Mouse (Mus musculus) left cerebral cortex, adult 8-10 months (tissue): ENCODE results near the gene Clcf1. TPM values are rescaled to one million over a fixed set of nuclear protein-coding genes. Genes with fewer than 3 reads are reported as not detected.
"Not testable (repeated sequence)": the region's sequence is repeated elsewhere in the genome, so short reads cannot be mapped to it uniquely, and the experiment has no call there.

ENCODE experiments used
- DNase-seq, 2 experiments: peaks; one replicate each; pipeline ENCODE4 v3.0.0; 2022; ENCODE audit warnings: low spot score in 2 of 2
- microRNA-seq, 2 experiments: library from miRNA; unstranded; fragments of <30 nt; microRNA quantifications; one replicate each; pipeline ENCODE4 v1.2.0; 2022
- total RNA-seq, 4 experiments: library from RNA; stranded (reverse); gene quantifications; 2 replicates each; pipeline ENCODE4 v1.2.4; 2022

Clcf1 gene
- total RNA-seq, 4 experiments from 2014 or later = 0.65 to 2.4 (median 1.2) TPM

- DNase-seq = no peak
These were observed 33.0 kb downstream of the Clcf1 start for GRCm38 (mm10) chr19:4247010-4247409.

GRCm38 (mm10) chr19:4248683-4249082, 34.6 kb downstream of the Clcf1 start:
- DNase-seq = not testable (repeated sequence)

- no peak for DNase-seq
These were observed 40.2 kb downstream of the Clcf1 start for GRCm38 (mm10) chr19:4254230-4254629.

GRCm38 (mm10) chr19:4255583-4256162, 41.6 kb downstream of the Clcf1 start:
- DNase-seq = no peak

GRCm38 (mm10) chr19:4257216-4257896, 43.3 kb downstream of the Clcf1 start:
- DNase-seq = peak; percentile 87 to 90

- DNase-seq = no peak
These were observed 43.8 kb downstream of the Clcf1 start for GRCm38 (mm10) chr19:4257897-4258252.

- no peak for DNase-seq
These were observed 47.1 kb downstream of the Clcf1 start for GRCm38 (mm10) chr19:4261038-4261698.

GRCm38 (mm10) chr19:4262756-4263155, 48.7 kb downstream of the Clcf1 start:
- DNase-seq = no peak

- no peak for DNase-seq
These were observed 49.7 kb downstream of the Clcf1 start for GRCm38 (mm10) chr19:4263702-4264101.

- DNase-seq = no peak
These were observed 50.2 kb downstream of the Clcf1 start for GRCm38 (mm10) chr19:4264171-4264780.

- no peak for DNase-seq
These were observed 51.9 kb downstream of the Clcf1 start for GRCm38 (mm10) chr19:4265956-4266355.

GRCm38 (mm10) chr19:4268566-4269361, 54.7 kb downstream of the Clcf1 start, which contains the start of gene Ssh3:
Ssh3 (minus strand) TSS chr19:4269180.
- DNase-seq = peak; percentile 51 to 75

- DNase-seq = no peak
These were observed 56.1 kb downstream of the Clcf1 start for GRCm38 (mm10) chr19:4270187-4270586.

- no peak for DNase-seq
These were observed 56.9 kb downstream of the Clcf1 start for GRCm38 (mm10) chr19:4270972-4271371.

Small RNA genes within 50 kb of the gene (microRNA-seq; reads per million reads assigned to microRNA genes)
- gene Gm26115 (0 reads per million in 2 experiments), gene Mir6985 (3.4 to 7.1 reads per million in 2 experiments)

Other genes starting within 250 kb of the Clcf1 start
- gene Aldh3b2, start 241.9 kb upstream of the Clcf1 start, total RNA-seq = 1 to 10 TPM in 1 of 4 experiments, under 1 TPM in 3; 0.80 to 1.3 (median 0.91) TPM
- gene Acy3, start 227.7 kb upstream of the Clcf1 start, total RNA-seq = 1 to 10 TPM; 2.9 to 5.0 (median 4.5) TPM
- gene Tbx10, start 221.5 kb upstream of the Clcf1 start, total RNA-seq = not detected
- 10 to 100 TPM in 1 of 4 experiments, 1 to 10 TPM in 3; 7.4 to 10.5 (median 8.9) TPM for gene Nudt8, start 213.7 kb upstream of the Clcf1 start, total RNA-seq
- 1 to 10 TPM in 2 of 4 experiments, under 1 TPM in 2; 0.76 to 1.3 (median 1.1) TPM for gene Gm49405, start 213.6 kb upstream of the Clcf1 start, total RNA-seq
- 10 to 100 TPM in 1 of 4 experiments, 1 to 10 TPM in 3; 3.9 to 11.7 (median 4.1) TPM for gene Doc2g, start 210.9 kb upstream of the Clcf1 start, total RNA-seq
- gene Ndufv1, start 201.4 kb upstream of the Clcf1 start, total RNA-seq = 100 to 1,000 TPM; 243 to 273 (median 258) TPM
- gene Gstp1, start 176.3 kb upstream of the Clcf1 start, total RNA-seq = 100 to 1,000 TPM; 405 to 436 (median 416) TPM
- 10 to 100 TPM; 43.0 to 73.3 (median 55.7) TPM for gene Gstp2, start 168.2 kb upstream of the Clcf1 start, total RNA-seq
- gene Gstp3, start 154.7 kb upstream of the Clcf1 start, total RNA-seq = not detected
- not detected for gene Cabp2, start 132.7 kb upstream of the Clcf1 start, total RNA-seq
- 10 to 100 TPM; 20.2 to 28.9 (median 23.4) TPM for gene Cdk2ap2, start 117.1 kb upstream of the Clcf1 start, total RNA-seq
- gene Pitpnm1, start 114.2 kb upstream of the Clcf1 start, total RNA-seq = 100 to 1,000 TPM; 199 to 206 (median 205) TPM
- 100 to 1,000 TPM; 120 to 143 (median 134) TPM for gene Aip, start 88.4 kb upstream of the Clcf1 start, total RNA-seq
- under 1 TPM in 1 of 4 experiments, not detected in 3; 0.08 TPM for gene Gpr152, start 74.5 kb upstream of the Clcf1 start, total RNA-seq
- under 1 TPM in 3 of 4 experiments, not detected in 1; 0.17 to 0.37 (median 0.34) TPM for gene Cabp4, start 70.2 kb upstream of the Clcf1 start, total RNA-seq
- gene Coro1b, start 65.6 kb upstream of the Clcf1 start, total RNA-seq = 10 to 100 TPM; 86.9 to 98.0 (median 92.5) TPM
- gene Ptprcap, start 60.6 kb upstream of the Clcf1 start, total RNA-seq = 1 to 10 TPM; 1.6 to 2.2 (median 1.8) TPM
- gene Rps6kb2, start 50.9 kb upstream of the Clcf1 start, total RNA-seq = 10 to 100 TPM; 28.6 to 39.6 (median 34.1) TPM
- gene Carns1, start 38.8 kb upstream of the Clcf1 start, total RNA-seq = 10 to 100 TPM; 12.6 to 15.0 (median 13.4) TPM
- gene Tbc1d10c, start 23.0 kb upstream of the Clcf1 start, total RNA-seq = 1 to 10 TPM; 1.6 to 3.3 (median 2.7) TPM
- gene Ppp1ca, start 22.2 kb upstream of the Clcf1 start, total RNA-seq = 100 to 1,000 TPM; 310 to 356 (median 326) TPM
- gene Rad9a, start 12.6 kb upstream of the Clcf1 start, total RNA-seq = 10 to 100 TPM in 3 of 4 experiments, 1 to 10 TPM in 1; 9.9 to 12.1 (median 11.0) TPM
- not detected for gene AC109138.7, start 119 bp downstream of the Clcf1 start, total RNA-seq
- 10 to 100 TPM; 16.1 to 23.6 (median 22.1) TPM for gene Pold4, start 17.7 kb downstream of the Clcf1 start, total RNA-seq
- gene Ssh3, start 54.9 kb downstream of the Clcf1 start, total RNA-seq = 10 to 100 TPM; 40.6 to 55.7 (median 51.5) TPM
- gene Ankrd13d, start 68.9 kb downstream of the Clcf1 start, total RNA-seq = 10 to 100 TPM; 60.1 to 72.5 (median 69.0) TPM
- 100 to 1,000 TPM; 191 to 210 (median 203) TPM for gene Grk2, start 92.0 kb downstream of the Clcf1 start, total RNA-seq
- gene Kdm2a, start 184.0 kb downstream of the Clcf1 start, total RNA-seq = 10 to 100 TPM; 70.9 to 80.3 (median 75.2) TPM
- 1 to 10 TPM in 1 of 4 experiments, under 1 TPM in 3; 0.30 to 1.5 (median 0.47) TPM for gene Rhod, start 225.2 kb downstream of the Clcf1 start, total RNA-seq